Mouse (Mus musculus) kidney, adult 2 months (tissue): ENCODE data around the gene Saal1.
"Not testable (repeated sequence)": the region's sequence is repeated elsewhere in the genome, so short reads cannot be mapped to it uniquely, and the experiment has no call there.

ENCODE experiments used
- CTCF ChIP-seq: fragments of 200-500 bp; conservative IDR thresholded peaks from 2 replicates; pipeline ENCODE4 v1.5.1; 2011; ENCODE audit warnings: low read depth, mild to moderate bottlenecking, control low read depth, low read length, moderate library complexity, mixed read lengths; ENCODE audit not compliant: insufficient read depth, insufficient read length
- POLR2A ChIP-seq: fragments of 200-500 bp; IDR thresholded peaks from one replicate; pipeline ENCODE4 v1.6.1; 2011; ENCODE audit warnings: low read depth, low read length, control low read depth

DNA sequence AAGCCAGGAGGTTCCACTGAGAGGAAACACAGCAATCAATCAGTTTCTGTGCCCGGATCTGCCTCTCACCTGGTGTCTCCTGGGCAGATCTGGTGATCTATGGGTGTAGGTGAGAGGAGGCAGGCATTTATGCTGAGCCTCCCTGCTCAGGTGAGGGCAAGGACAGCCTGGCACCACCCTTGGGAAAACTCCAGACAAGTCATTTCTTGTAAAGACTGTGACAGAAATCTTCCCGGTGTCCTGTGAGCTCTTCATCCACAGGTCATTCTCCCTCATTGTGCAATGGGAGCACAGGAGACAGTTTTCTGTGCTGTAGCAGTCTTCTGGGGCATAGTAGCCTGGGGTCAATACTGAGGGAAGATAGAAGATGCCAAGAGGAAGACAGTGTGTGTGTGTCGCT lies 32.4 kb upstream of the Saal1 start, which contains the start of gene Saa1:
- not testable (repeated sequence) for TF ChIP-seq CTCF, POLR2A
